Mouse (Mus musculus): ENCODE data around the gene Ptch2.

Gene Ptch2

DNA sequence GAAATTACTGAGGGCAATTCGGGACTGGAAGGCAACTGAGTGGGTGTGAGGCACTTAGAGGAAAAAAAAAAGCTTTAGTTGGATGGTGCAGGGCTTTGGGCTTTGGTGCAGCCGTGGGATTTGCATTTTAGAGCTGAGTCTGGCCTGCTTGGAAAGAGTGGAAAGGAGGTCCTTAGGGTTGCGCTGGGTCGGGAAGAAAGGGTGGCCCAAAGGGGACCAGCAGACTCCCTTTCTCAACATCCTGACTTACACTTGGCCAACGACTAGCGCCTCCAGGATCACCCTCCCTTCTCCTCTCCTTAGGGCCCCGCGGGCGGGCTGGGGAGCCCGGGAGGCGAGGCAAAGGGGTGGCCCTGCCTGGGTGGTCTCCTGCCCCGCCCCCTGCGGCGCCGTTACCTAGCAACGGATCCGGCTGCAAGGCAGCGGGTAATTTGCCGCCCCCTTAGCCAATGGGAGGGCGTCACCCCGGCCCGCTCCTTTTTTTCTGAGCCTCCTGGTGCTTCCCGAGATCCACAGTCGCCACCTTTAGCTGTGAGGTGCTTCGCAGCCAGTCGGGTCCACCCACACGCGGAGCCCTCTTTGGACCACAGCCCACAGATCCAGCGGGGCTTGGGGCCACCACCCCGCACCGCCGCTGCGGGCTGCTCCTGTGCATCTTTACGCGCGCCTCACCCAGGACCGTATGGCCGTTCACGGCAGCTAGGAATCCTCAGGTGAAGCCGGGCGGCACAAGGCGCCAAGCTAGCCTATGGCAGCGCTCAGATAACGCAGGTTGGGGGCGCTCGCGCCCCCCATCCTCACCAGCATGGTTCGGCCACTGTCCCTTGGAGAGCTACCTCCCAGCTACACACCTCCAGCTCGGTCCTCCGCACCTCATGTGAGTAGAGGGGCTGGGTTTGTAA lies at the start of gene Ptch2:
TSS of gene Ptch2 (plus strand) at position 525 of the 902 bp plus-strand sequence.
- DNase-seq = peak; percentile 55

DNA sequence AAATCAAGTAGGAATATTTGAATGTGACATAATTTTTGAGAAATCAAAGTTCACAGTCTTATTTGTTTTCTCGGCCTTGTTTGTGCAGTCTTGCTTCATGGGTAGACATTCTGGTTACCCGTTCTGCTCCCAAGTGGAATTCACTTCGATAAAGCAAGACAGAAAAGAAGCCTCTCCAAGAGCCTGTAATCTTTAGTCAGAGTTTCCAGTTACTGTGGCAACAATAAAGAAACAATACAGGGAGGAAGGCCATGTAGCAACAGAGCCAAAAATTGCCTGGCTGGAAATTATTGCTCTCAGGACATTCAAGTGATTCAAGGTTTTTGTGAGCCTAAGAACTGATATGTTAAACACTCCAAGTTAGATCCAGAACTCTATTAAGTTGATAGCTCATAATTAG lies 47.0 kb upstream of the Ptch2 start:
- DNase-seq = no peak

DNA sequence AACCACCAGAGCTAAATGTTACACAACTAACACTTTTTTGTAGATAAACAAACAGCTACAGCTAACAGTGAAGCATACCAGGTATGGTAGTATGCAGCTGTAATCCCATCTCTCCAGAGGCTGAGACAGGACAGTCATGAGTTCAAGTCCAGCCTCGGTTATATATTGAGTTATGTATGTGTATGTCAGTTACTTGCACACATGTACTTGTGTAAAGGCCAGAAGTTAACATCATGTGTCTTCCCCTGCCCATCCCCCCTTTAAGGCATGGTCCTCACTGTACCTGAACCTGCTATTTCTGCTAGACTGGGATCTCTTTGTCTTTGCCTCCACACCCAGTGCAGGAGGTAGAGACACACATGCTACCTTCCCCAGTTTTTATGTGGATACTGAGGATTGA lies 46.4 kb upstream of the Ptch2 start:
- no peak for DNase-seq

DNA sequence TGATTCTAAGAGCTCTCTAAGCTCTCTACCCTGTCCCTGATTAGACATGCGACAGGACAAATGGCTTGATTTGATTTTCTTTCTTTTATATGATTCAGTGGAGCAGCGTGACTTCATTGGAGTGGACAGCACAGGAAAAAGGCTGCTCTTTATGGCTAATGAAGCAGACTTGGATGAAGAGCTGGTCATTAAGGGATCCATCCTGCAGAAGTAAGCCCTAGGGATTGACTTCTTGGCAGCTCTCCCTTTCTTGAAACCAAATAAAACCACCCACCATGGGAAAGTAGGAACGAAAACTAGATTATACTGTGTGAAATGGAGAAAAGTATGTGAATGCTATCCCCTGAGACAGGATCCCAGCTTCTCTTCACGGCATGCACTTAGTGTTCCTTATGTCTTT lies 43.2 kb upstream of the Ptch2 start:
- DNase-seq = no peak

DNA sequence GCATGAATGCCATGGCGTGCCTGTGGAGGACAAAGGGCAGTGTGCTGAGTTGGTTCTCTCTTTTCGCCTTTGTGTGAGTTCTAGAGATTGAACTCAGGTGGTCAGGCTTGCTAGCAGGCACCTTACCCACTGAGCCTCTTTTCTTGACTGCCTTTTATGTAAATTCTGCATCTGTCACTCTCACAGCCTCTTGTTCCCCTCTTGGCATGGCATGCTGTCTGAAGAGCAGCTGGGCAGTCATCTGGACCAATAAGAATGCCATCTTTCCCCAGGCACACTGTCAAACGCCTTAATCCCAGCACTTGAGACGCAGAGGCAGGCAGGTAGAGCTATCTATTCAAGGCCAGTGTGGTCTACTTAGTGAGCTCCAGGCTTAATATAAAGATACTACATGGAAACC lies 41.9 kb upstream of the Ptch2 start:
- DNase-seq = no peak

DNA sequence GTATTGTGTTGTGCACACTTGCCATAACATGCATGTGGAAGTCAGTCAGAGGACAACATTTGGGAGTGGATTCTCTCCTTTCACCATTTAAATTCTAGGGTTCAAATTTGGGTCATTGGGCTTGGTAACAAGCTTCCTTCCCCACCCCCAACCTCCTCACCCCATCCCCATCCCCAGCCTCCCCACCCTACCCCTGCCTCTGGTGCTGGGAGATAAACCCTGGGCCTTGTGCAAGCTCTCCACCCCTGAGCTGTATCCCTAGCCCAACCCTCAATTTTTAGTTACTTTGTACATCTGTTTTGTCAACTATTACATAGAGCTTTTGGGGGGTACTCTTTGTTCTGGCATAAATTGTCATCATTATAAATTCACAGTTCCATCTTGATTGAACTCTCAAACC lies 39.8 kb upstream of the Ptch2 start:
- no peak for DNase-seq

DNA sequence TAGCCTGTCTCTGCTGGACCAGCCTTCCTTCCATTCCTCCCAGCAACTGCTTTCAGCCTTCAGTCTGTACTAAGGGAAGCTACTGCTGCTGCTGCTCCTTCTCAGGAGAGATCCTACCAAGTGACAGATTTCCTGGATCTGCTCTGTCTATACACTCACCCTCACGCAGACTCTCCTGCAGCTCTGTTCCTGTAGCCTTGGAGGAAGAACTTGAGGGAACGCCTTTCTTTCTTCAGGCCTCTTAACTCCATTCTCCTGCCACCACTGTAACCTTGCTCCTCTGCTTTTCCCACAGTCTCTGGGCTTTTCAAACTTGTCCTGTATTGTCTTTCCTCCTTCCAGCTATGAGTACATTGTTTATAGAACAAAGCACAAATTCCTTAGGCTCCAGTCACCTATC lies 39.4 kb upstream of the Ptch2 start:
- DNase-seq = no peak

DNA sequence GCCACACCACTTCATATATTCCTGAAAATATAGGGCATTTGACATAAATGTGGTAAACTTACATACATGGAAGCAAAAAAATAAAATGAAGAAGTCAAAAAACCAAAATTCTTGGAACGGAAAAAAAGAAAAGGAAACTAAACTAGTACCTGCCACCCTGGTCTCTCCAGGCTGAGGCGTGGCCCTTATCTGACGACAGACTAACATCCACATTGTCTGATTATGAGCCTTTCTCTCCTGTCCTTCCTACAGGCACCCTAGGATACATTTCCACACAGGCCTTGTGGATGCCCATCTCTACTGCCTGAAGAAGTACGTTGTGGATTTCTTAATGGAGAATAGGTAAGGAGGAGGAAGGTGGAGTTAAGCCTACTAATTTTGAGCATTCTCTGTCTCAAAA lies 37.4 kb upstream of the Ptch2 start:
- DNase-seq = no peak

DNA sequence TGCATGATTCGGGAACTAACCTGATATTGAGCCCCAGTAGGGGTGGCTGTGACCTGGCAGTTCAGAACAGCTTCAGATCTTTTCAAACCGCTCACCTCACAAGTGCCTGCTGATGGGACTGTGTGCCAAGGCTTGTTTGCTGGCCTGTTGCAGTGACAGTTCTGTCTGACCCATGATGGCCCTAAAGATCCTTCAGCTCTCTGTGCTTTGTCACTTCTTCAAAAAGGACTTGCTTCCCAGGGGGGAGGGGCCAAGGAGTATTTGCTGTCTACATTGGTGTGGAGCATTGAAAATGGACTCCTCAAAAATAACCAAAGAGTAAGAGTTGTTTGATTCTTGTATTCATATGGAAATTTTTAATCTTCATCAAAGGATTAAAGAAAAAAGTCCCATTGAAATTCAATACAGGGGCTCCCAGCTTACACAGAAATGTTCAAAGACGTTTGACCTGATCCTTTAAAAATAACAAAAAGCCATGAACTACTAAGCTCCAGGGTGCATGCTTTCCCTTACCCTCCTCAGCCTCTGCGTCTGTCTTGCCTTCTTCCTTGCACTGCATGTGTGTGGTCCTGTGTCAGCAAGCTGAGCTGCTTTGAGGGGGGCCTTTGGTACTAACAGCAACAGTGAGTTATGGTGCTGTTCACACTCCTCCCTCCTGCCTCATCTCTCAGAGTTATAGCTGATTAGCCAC lies 33.0 kb upstream of the Ptch2 start:
- DNase-seq = no peak

DNA sequence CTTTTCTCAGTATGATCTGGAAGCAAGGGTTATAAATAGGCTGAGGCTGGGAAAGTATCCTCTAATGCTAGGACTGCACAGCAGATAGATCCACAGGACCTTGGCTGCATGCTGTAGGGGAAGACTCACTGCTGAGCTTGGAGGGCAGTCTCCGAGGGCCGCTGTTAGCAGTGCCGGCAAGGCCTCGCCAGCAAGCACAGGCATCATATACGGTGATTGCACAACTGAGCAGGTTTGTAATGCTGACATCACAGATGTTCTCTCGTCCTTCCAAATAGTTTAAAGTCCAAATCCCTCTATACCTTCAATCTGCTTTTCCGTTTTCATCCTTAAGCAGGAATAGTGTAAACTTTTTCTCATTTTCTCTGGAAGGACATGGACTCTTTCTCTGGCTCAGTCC lies 27.8 kb upstream of the Ptch2 start:
- DNase-seq = no peak

DNA sequence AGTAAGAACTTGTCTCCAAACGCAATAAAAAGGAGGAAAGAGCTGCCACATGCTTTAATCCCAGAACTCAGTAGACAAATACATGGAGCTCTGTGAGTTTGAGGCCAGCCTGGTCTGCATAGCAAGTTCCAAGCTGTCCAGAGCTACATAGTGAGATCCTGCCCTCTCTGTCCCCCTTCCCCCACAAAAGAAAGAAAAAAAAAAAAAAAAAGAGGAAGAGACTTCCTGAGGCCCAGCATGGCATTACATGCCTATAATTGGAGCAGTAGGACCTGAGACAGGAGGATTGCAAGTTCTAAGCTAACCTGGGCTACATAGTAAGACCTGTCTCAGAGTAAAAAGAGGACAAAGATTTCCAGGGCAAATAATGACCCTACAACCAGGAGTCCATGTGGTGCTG lies 26.2 kb upstream of the Ptch2 start:
- no peak for DNase-seq

DNA sequence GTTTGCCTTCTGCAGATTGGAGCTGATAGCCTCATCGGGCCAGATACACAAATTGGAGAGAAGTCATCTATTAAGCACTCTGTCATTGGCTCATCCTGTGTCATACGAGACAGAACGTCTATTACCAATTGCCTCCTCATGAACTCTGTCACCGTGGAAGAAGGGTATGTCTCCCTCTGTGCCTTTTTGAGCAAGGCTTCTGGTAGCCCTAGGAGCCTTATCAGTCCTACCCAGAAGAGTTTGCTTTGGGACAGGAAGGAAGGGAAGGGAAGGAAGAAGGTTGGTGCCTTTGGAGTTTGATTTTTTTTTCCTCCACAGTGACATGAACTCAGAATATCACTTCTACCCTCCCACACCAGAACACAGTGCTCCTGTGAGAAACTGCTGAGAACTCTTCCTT lies 25.3 kb upstream of the Ptch2 start:
- DNase-seq = no peak

DNA sequence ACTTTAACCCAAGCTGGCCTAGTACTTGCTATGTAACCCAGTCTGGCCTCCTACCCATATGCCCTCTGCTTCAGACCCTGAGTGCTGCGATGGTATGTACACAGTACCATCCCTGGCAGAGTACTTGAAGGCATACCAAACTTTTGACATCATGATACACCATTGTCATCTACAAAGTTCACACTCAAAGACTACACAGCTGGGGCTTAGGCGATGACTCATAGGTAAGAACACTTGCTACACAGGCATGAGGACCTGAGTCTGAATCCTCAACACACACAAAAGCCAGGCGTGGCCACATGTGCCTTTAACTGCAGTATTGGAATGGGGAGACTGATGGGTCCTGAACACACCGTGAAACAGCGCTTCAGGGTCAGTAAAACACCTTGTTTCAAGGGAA lies 24.7 kb upstream of the Ptch2 start:
- no peak for DNase-seq

DNA sequence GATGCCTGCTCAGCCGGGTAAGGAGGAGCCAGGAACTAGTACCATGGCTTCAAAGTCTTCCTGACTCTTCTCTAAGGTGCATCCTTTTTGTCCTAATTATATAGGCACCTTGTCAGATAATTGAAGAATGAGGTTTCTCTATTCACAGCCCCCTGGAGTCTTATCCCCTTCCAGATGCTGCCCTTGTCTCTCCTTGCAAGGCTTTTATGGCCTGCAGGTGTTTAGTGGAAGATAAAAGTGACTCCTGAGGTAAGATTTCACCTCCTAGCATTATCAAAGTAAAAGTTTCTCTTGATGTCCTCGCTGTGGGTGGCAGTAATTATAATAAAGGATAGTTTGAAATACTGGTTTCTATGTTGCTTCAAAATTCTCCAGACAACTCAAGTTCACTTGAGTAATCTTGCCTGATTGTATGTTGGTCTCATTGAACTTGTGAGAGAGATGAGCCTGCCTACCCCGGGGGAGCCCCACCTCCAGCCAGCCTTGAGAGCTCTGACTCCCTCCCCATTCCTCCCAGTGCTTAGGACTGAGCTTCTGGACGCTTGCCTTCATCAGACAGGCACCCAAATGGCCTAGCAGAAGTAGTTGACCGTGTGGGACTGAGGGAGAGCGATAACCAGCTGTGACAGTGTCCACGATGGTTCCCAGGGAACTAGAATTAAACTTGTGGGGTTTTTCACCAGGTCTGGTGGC lies 7.8 kb upstream of the Ptch2 start:
- DNase-seq = no peak

DNA sequence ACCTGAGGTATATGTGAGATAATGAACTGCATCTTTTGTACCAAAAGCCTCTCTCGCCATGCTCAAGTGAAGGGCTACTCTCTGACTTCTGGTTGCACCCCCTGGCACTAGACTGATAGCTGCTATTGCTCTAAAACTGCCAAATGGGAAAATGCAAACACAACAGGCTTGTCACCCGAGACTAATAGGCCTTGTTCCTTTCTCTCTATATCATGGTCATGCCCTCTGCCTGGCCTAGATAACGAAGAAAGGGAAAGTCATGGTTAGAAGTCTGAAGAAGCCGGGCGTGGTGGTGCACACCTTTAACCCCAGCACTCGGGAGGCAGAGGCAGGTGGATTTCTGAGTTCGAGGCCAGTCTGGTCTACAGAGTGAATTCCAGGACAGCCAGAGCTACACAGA lies 5.3 kb upstream of the Ptch2 start:
- no peak for DNase-seq

DNA sequence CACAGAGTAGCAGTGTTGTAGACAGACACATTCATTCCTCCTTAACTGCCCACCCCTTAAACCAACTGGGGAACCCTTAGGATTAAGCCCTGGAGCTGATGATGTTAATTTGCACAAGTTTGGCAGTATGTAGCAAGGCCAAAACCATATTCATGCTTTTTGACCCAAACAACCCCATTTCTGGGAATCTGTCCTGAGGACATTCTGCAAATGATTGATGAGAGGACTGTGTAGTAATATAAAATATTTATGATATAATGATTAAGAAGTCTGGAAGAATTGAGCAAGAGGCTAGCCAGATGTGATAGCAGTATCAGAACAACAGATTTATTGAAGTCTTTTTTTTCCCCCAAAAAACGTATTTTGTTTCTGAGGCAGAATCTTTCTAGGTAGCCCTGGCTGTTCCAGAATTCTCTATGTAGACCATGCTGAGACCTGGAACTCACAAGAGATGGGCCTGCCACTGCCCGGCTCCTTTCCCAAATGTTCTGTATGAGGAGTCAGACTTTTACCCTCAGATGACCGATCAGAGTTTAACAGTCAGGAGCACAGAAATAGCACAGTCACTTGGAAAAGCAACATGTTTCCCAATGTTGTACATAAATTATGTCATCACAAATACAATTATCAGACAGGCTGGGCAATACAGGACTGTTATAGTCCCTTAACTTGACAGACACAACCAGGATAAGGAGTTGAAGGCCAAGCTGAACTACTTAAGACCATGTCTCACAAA lies 1.1 kb upstream of the Ptch2 start:
- DNase-seq = peak; percentile 18

DNA sequence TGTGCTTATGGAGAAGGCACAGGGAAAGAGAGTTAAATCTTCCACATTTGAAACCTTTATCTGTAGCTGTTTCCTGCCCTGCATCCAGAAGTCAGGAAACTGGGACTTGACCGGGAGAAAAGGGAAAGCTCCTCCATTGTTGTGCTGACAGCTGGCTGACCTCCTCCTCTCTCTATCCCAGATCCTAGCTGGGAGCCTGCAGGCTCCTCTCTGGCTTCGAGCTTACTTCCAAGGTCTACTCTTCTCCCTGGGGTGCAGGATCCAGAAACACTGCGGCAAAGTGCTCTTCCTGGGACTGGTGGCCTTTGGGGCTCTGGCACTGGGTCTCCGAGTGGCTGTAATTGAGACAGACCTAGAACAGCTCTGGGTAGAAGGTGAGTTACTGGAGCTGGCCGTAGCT lies 791 bp downstream of the Ptch2 start:
- DNase-seq = peak; percentile 12

DNA sequence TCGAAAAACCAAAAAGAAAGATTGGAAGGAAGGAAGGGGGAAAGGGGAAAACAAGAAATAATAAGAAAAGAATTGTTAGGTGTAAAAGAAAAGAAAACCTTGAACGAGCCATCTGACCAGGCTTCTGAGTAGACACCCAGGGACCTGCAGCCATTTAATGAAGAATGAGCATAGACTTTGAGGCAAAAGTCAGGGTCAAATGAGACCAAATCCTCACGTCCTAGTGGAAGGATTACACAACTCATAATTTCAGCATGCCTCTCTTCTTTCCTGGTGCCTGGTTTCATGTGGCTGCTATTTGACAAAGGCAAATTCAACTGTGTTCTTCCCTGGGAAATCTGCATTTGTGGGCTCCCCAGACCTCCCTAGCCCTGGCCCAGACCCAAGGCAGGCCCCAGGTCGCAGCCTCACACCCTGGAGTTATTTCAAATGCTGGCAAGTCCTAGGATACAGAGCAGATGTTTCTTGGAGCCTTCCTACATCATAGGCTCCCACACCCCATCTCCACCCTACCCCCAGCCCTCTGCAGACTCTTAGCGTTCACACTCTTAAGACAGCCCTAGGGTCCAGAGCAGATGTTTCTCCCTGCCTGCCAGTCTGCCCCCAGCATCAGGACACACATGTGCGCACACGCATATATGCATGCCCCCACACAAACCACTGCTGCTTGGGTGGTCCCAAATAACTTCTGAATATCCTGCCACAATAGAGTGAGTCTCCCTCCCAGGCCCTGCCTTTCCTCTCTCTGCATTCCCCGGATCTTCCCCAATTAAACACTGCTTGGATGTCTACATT lies 2.3 kb downstream of the Ptch2 start:
- DNase-seq = no peak

DNA sequence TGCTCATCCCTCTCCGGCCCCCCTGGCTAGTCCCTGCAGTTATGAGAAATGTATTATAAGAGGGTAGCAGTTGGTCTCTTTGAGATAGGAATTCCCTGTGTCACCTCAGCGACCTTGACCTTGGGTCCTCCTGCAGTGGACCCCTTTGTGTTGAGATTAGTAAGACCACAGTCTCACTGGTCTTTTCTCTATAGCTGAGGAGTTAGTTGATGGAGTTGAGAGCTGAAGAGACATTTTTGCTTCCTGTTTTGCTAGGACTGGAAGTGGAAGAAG lies 2.8 kb downstream of the Ptch2 start:
- DNase-seq = no peak

DNA sequence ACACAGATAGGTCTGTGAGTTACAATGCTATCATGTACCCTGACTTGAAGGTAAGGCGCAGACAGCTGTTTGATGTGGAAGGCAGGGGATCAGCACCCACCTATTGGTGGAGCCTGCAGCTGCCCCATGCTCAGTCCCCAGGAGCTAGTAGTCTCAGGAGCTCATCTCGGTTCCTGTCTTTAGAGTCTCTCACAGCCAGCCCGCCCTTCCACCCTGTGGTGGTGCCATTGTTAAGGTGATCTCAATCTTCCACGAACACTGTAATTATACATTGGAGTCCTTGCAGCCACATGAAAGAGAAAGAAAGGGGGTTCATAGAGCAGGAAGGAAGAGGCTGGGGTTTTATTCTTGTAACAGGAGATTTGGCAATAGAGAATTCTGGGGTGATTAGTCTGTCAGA lies 4.2 kb downstream of the Ptch2 start:
- no peak for DNase-seq

DNA sequence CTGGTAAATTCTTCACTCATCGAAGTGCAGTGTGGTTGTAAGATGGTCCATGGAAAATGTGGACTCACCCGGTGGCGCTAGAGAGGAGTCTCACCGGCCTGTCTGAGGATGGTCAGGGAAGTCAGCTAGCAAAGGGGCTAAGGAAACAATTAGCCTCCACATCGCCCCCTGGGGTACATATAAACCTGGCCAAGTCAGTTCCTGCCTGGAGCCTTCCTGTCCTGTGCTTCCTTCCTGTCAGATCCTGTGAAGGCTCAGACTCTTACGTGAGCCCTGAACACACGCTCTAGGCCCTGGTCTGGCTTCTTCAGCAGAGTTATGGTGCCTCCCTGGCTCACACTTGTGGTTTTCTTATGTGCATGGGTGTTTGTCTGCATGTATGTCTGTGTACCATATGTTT lies 5.3 kb downstream of the Ptch2 start:
- peak; percentile 44 for DNase-seq

DNA sequence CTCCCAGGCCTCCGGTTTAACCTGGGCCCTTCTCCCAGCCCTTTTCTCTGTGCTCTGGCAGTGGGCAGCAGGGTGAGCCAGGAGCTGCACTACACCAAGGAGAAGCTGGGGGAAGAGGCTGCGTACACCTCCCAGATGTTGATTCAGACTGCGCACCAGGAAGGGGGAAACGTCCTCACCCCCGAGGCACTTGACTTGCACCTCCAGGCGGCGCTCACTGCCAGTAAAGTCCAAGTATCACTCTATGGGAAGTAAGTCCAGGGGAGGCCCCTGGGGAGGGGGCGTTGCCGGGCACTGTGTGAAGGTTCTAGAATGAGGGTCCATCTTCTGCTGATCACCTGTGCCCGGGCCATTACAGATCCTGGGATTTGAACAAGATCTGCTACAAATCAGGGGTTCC lies 8.8 kb downstream of the Ptch2 start:
- no peak for DNase-seq

DNA sequence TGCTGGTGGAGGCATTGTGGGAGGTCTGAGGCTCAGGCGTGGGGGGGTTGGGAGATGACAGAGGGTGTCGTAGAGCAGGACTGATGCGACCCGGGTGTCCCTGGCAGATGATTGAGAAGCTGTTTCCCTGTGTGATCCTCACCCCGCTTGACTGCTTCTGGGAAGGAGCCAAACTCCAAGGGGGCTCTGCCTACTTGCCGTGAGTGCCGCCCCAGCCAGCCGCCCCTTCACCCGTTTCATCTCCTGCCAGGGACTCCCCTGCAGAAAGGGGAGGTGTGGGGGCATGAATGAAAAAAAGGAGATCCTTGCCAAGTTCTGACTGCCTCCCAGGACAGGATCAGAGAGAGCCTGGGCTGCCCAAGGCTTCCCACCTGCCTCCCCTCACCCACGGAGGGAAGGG lies 9.3 kb downstream of the Ptch2 start:
- DNase-seq = no peak
